Mouse (Mus musculus): ENCODE results near the gene Ddx5.
"Not testable (repeated sequence)": the region's sequence is repeated elsewhere in the genome, so short reads cannot be mapped to it uniquely, and the experiment has no call there.

Gene Ddx5

DNA sequence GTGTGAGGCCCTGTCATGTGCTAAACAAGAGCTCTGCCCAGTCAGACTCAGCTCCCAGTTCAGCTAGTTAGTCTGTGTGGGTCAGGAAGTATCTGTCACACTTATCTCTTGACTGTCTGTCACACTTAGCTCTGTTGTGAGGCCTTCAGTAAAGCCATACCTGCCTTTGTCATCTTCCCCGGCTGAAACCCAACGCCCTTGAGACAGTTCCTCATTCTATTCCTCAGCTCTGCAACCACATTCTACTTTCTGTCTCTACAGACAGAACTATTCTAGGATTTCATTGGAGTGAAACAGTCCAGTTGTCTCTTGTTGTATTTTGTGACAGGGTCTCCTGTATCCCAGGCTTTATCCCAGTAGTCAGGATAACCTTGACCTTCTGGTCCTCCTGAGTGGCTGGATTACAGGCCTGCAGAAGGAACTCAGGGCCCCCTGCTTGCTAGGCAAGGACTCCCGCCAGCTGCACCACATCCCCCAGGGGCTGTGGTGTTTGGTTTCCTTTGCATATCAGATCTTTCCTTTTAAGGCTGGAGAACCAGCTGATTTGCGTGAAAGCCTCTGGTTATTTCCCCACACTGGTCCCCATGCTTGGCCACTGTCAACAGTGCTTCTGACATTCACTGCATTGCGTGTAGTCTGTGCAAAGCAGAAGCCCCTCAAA lies 26.7 kb downstream of the Ddx5 start:
- no peak for DNase-seq (ENCODE audit: low read depth, low spot score)

DNA sequence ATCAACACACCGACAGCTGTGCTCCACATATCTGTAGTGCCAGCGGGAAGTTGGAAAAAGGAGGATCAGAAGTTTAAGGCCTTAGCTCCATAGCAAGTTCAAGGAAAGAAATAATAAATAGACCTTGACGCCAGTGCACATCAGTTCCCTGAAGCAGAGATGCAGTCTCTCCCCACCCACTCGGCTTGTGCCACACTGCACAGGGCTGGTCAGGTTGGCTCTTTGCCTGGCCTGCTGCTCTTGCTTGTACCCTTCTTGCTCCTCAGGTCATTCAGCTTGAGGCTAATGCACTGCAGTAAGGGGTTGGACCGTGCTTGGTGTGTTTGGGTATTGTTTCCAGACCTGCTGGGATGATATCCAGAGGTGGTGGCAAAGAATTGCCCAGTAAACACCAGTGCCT lies 28.5 kb downstream of the Ddx5 start:
- no peak for DNase-seq (ENCODE audit: low read depth, low spot score)

DNA sequence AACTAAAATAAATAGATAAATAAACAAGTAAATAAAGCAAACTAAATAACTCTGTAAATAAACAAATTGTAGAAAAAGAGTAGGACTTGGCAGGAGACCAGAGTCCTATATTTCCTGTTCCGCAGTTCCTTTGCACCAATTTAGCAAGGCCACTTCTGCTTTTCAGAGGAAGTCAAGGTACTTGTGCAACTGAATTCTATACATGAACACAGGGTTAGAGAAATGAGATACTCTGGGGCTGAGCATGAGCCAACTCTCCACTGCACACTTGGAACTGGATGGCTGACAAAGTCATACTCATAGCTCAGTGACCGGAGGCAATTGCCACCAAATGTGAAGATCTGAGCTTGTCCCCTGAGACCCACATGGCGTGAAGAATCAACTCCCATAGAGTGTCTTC lies 30.0 kb downstream of the Ddx5 start:
- DNase-seq (ENCODE audit: low read depth, low spot score), result no peak

DNA sequence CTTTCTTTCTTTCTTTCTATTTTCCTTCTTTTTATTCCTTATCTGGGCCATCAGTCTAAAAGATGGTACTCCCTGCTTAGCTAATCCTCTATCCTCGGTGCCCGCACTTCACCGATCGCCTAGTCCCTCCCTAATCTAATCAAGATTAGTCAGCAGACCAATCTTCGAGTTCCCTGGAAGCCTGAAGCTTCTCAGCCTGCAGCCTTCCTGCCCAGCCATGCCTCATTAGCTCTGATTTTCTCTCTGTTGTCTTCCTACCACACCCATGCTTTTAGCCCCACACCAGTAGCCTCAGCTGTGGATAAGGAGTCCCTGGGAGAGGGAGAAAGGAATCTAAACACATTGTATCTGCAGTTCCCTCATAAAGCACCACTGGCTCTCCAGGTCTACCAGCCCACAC lies 33.4 kb downstream of the Ddx5 start:
- no peak for DNase-seq (ENCODE audit: low read depth, low spot score)

- no peak for DNase-seq (ENCODE audit: low read depth, low spot score)
Observed at GRCm38 (mm10) chr11:106753314-106753713, 35.7 kb downstream of the Ddx5 start.

GRCm38 (mm10) chr11:106752103-106752502 lies 36.9 kb downstream of the Ddx5 start:
- no peak for DNase-seq (ENCODE audit: low read depth, low spot score)

DNA sequence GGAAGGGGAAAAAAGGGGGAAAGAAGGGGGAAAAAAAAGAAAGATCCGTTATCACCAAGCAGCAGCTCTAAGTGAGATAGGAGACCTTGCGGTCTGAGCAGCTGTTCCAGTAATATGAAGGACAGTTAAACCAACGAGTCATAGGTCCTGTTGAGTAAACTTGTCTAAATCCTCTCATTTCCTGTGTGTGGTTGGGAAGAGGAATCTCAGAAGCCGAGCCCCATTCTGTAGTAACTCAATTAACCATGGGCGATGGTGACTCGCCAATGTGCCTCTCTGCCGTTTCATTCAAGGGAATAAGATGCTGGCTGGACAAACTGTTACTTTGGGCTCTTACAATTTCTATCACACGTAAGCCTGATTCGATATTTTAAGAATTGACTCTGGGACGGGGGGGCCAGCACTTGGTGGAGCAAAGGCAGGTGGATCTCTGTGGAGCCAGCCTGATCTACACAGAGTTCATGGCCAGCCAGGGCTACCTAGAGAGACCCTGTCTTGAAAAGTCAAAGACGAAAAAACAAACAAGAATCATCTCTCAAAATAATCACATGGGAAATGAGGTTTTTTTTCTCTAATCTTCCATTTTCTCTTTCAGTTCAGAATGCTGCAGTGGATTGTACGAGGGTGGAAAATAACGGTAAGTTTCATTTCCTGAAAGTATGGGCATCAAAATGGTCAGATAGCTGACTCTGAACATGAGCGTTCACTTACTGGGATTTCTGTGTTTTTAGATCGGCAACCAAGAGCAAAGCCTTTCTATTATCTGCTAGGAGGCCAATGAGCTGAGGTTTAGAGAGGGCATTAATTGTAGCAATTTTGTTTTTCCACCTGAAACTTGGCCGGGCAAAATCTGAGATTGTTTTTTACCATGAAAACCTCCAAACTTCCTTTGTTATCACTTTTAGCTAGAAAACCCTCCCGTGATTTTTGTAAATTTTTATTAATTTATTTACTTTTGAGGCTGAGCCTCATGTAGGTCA lies 37.7 kb downstream of the Ddx5 start, which contains the start of gene Milr1:
TSS of gene Milr1 (plus strand) at position 188 of the 980 bp plus-strand sequence.
- DNase-seq (ENCODE audit: low read depth, low spot score), result no peak

- DNase-seq (ENCODE audit: low read depth, low spot score), result no peak
Observed at GRCm38 (mm10) chr11:106750121-106750751, 38.7 kb downstream of the Ddx5 start, which contains the start of gene Pecam1. Gene Pecam1 (minus strand): TSS chr11:106750628.

- not testable (repeated sequence) for DNase-seq (ENCODE audit: low read depth, low spot score)
Observed at GRCm38 (mm10) chr11:106749557-106750120, 39.3 kb downstream of the Ddx5 start.

GRCm38 (mm10) chr11:106744949-106745348 lies 44.0 kb downstream of the Ddx5 start:
- DNase-seq (ENCODE audit: low read depth, low spot score), result no peak

DNA sequence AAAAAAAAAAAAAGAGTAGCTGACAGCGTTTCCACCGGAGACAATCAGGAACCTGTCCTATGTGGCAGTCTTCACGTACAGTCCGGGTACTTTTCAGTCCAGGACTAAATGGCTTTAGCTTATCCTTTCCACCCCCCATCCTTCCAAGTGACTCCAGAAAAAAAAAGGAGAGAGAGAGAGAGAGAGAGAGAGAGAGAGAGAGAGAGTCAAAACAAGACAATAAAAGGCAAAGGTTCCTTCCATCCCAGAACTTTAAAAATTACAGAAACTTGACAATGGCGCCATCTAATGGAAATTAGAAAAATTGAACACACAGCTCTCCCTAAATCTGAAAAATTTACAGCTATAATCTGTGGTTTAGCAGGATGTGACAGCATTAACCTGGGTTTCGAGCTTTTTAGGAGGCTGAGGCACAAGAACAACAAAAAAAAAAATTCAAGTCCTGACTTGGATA lies 46.6 kb downstream of the Ddx5 start:
- DNase-seq (ENCODE audit: low read depth, low spot score), result no peak

DNA sequence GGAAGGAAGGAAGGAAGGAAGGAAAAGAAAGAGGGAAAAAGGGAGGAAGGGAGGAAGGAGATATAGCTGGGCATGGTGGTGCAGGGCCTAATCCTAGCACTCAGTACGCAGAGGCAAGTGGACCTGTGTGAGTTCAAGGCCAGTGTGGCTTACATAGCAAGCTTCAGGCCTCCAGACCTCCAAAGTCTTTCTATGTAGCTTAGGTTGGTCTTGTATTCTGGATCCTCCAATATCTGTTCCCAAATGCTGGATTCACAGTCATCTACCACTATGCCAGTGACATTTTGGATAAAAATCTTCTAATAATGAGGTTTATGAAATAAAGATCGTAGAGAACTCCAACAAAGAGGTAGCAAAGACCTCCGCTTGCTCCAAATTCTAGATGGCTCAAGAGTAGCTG lies 47.2 kb downstream of the Ddx5 start:
- DNase-seq (ENCODE audit: low read depth, low spot score), result no peak

- DNase-seq (ENCODE audit: low read depth, low spot score), result no peak
Observed at GRCm38 (mm10) chr11:106741232-106741631, 47.8 kb downstream of the Ddx5 start.

DNA sequence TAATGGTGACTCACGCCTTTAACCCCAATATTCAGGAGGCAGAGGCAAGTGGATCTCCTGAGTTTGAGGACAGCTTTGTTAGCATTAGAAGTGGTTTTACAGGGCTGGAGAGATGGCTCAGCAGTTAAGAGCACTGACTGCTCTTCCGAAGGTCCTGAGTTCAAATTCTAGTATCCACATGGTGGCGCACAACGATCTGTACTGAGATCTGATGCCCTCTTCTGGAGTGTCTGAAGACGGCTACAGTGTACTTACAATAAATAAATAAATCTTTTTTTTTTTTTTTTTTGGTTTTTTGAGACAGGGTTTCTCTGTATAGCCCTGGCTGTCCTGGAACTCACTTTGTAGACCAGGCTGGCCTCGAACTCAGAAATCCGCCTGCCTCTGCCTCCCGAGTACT lies 48.3 kb downstream of the Ddx5 start:
- DNase-seq (ENCODE audit: low read depth, low spot score), result not testable (repeated sequence)

- no peak for DNase-seq (ENCODE audit: low read depth, low spot score)
Observed at GRCm38 (mm10) chr11:106739116-106739515, 49.9 kb downstream of the Ddx5 start.

GRCm38 (mm10) chr11:106737178-106737621 lies 51.8 kb downstream of the Ddx5 start:
- no peak for DNase-seq (ENCODE audit: low read depth, low spot score)

DNA sequence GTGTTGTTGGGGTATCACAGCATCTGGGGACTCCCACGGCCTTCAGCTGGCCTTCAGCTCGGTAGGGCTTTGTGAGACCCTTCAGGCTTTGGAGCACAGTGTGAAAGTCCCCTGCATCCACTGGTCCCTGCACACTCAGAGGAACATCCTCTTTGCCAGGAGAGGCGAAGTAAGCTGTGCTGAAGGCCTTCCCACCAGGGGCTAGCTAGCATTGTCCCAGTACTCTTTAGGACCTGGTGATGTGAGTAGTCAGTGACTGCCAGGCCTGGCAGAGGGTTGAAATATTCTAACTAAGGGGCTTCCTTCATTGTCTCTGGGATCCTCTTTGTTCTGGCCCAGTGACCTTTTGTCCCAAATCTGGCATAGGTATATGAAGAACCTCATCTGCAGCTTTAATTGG lies 52.4 kb downstream of the Ddx5 start:
- no peak for DNase-seq (ENCODE audit: low read depth, low spot score)

DNA sequence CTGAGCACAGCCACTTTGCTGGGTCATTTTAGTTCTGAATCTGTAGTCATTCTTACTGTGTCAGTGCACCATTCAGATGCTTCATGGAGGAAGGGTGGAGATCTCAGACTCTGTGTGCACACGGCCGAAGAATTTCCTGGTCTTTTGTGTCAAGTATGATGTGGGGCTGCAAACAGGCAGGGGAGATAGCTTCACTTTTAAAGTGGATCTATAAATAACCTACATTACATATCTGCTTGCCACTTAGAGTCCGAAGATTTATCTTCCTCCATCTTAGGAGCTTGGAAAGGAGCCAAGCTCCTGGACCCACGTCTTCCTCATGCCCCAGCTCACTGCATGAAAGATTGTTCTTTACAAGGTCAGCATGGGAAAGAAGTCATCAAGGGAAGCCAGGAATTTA lies 58.3 kb downstream of the Ddx5 start:
- no peak for DNase-seq (ENCODE audit: low read depth, low spot score)
